Mouse (Mus musculus) G1E-ER4 (cell line): ENCODE data around the gene Klhdc3. TPM values are rescaled to one million over a fixed set of nuclear protein-coding genes. Genes with fewer than 3 reads are reported as not detected.

Source experiments
- GATA1 ChIP-seq: IDR thresholded peaks from one replicate; pipeline ENCODE4 v1.8.0; 2012; ENCODE audit warnings: low read length, inconsistent platforms
- polyA plus RNA-seq: library from polyadenylated mRNA; stranded (reverse); fragments of >175 nt; gene quantifications from 2 replicates; pipeline ENCODE4 v1.2.3, GENCODE M21; 2012

Klhdc3 gene
- polyA plus RNA-seq, 1 experiment, result 339 TPM

DNA sequence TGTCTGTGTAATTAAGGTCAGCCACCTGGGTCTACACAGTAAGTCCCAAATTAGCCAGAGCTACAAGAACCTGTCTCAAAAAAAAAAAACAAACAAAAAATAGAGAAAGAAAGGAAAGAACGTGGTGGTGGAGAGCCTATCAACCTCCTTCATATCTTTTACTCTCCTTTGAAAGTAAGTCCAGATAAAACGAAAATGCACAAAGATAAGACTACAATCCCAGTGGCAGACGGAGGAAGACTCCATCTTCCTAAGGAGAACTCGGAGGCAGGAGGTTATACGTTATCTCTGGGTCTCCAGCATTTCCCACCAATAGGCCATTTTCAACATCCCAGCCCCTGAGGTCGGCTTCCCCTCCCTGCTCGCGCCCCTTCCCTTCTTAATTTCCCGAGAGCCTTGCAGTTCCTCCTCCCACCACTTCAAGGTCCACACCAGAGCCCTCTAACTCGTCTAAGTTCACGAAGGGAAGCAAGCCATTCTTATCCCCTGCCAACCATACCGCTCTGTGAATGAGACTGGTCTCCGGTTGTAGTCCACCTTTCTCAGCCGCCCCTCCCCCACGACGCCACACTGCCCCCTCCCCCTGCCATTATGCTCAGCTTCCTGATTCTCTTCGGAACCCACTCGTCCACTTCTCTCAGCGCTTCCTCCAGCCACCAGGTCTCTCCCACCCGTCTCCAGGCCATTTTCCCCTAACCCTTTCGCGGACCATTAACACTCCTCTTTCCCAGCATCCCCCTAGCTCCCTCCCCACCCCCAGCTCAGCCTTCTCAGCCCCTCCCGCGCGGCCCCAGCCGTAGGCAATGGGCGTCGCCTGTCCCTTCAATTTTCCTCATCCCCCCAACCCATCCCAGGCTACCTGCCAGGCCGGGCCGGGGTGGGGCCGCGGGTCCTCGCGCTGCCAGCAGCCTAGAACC, 613 bp downstream of the Klhdc3 start:
- no peak for TF ChIP-seq GATA1

- no peak for TF ChIP-seq GATA1
These were observed 1.8 kb downstream of the Klhdc3 start for GRCm38 (mm10) chr17:46678911-46679310.

- TF ChIP-seq GATA1, result no peak
These were observed 2.3 kb downstream of the Klhdc3 start, which contains the start of gene Mea1 for GRCm38 (mm10) chr17:46678416-46678815. Gene Mea1, plus strand, starts transcription at chr17:46678793.

GRCm38 (mm10) chr17:46674530-46675283, 6.0 kb downstream of the Klhdc3 start:
- no peak for TF ChIP-seq GATA1

DNA sequence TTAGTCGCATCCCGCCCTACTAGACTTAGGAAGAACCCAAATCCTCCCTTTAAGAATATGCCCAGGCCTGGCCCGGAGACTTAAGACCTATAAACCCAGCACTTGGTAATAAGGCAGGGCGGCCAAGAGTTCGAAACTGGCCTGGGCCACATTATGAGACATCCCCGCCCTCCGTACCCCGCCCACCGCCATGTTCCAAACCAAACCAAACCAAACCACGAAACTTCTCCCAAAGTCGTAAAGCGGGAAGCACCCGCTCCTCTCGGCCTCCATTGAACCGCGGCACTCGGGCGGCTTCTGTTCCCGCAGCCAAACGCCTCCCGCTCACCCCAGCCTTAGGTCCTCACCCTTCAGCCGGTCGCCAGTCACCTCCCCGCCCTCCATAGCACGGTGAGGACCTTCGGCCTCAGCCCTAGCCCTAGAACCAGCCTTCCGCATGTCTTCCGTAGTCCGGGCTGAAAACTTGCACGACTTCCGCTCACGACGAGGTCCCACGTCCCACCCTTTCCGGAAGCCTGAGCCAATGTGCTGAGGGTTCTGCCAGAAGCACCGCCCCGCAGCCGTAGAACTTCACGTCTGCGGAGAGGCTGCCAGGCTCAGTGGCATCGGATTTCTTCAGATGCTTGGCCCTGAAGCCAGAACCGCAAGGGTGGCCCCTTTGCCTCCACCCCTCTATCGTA, 6.7 kb downstream of the Klhdc3 start, which contains the start of gene Rrp36:
Gene Rrp36, minus strand, starts transcription at position 503 of the 680 bp plus-strand sequence.
- TF ChIP-seq GATA1, result no peak

DNA sequence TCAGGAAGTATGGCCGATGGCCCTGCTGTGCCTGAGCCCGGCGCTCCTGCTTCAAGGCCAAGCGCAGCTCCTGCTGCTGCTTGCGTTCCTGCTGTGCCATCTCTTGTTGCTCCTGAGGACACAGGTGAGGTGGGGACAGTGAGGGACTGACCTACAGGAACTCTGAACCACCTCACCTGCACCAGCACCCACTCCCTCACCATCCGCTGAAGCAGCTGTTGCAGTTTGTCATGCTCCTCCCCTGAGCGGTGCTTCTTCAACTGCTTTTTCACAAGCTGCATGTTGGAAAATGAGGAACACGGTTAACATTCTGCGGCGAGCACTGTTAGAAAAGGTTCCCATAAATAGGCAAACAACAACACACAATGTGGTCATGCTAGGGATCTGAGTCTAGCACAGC, 10.8 kb downstream of the Klhdc3 start:
- no peak for TF ChIP-seq GATA1

DNA sequence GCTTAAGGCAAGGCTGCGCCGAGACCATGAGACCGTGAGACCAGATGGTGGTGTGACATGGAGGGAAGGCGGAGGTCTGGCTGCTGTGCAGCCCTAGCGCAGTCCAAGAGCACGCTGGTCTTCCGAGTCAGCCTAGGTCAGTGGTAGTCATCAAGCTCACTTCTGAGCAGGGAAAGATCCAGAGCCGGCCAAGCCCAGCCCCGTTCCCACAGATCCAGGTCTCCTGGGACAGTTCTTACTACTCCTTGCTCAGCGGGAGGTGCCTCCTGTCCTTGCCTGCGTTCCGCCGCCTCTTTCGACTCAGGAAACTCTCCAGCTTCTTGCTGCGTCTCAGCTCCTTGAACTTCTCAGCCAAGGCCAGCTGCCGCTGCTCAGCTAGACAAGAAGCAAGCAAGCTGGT, 13.0 kb downstream of the Klhdc3 start:
- TF ChIP-seq GATA1, result no peak

DNA sequence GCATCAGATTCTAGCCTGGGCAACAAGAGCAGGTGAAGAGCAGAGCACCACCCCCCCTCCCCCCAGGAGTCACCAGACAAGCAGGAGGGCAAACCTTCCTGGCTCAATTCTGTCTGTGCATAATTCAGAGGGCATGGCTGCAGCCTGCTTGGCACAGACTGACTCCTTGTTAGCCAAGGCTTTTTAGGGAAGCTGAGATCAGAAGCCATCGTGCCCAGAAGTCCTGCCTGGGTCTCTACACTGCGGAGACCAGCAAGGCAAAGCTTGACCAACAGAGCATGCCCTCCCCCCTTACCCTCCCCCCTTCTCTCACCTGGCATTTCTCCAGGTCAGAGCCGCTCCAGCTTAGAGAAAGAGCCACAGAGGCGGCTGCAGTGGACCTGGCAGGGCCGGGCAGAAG, 18.0 kb downstream of the Klhdc3 start:
- TF ChIP-seq GATA1, result no peak

GRCm38 (mm10) chr17:46661981-46662380, 18.7 kb downstream of the Klhdc3 start:
- no peak for TF ChIP-seq GATA1

GRCm38 (mm10) chr17:46661351-46661750, 19.4 kb downstream of the Klhdc3 start:
- TF ChIP-seq GATA1, result no peak

DNA sequence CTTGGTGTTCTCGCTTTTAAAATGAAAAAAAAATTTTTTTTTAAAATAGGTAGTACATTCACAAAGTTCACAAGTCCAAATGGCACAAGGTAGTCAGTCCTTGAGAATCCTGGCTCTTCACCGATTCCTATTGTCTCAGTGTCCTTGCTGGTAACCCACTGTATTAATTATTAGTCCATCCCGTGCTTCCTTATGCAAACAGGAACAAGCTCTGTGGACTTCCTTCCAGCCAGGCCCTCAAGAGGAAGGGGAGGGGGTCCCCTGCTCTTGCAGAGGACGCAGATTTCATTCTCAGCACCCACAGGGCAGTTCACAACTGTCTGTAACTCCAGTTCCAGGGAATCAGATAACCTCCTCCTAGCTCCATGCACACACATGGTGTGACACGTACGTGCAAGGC, 24.7 kb downstream of the Klhdc3 start:
- TF ChIP-seq GATA1, result no peak

- no peak for TF ChIP-seq GATA1
These were observed 28.8 kb downstream of the Klhdc3 start for GRCm38 (mm10) chr17:46651755-46652547.

- TF ChIP-seq GATA1, result no peak
These were observed 29.4 kb downstream of the Klhdc3 start for GRCm38 (mm10) chr17:46651292-46651691.

- TF ChIP-seq GATA1, result no peak
These were observed 30.3 kb downstream of the Klhdc3 start, which contains the start of gene Cul7 for GRCm38 (mm10) chr17:46650232-46651031. Gene Cul7, plus strand, starts transcription at chr17:46650337.
